Mouse (Mus musculus) retina, postnatal 7 days (tissue): ENCODE results near the gene Eif4g3.

Experiments
- DNase-seq: peaks from one replicate; pipeline ENCODE4 v3.0.0-alpha.2; 2012; ENCODE audit warnings: low read depth, low spot score

The Eif4g3 gene

GRCm38 (mm10) chr4:138217441-138217840 is 224.6 kb downstream of the Eif4g3 start:
- DNase-seq, result no peak

GRCm38 (mm10) chr4:138217951-138218685 is 225.3 kb downstream of the Eif4g3 start:
- no peak for DNase-seq

GRCm38 (mm10) chr4:138219331-138219730 is 226.5 kb downstream of the Eif4g3 start:
- DNase-seq, result no peak

- DNase-seq, result no peak
These were observed 227.9 kb downstream of the Eif4g3 start for GRCm38 (mm10) chr4:138220761-138221160.

GRCm38 (mm10) chr4:138221406-138221805 is 228.6 kb downstream of the Eif4g3 start:
- DNase-seq, result no peak

GRCm38 (mm10) chr4:138222396-138222795 is 229.6 kb downstream of the Eif4g3 start:
- DNase-seq, result no peak

GRCm38 (mm10) chr4:138223623-138224022 is 230.8 kb downstream of the Eif4g3 start:
- DNase-seq, result no peak

GRCm38 (mm10) chr4:138246756-138247665 is 254.2 kb downstream of the Eif4g3 start:
- DNase-seq, result no peak

GRCm38 (mm10) chr4:138250088-138250960 is 257.5 kb downstream of the Eif4g3 start, which contains the start of the genes Sh2d5 and Kif17:
Gene Sh2d5, plus strand, starts transcription at chr4:138250403.
Gene Kif17, plus strand, starts transcription at chr4:138250435.
- peak; percentile 65 for DNase-seq

- DNase-seq, result no peak
These were observed 259.0 kb downstream of the Eif4g3 start for GRCm38 (mm10) chr4:138251819-138252218.

- no peak for DNase-seq
These were observed 259.4 kb downstream of the Eif4g3 start for GRCm38 (mm10) chr4:138252231-138252630.

GRCm38 (mm10) chr4:138257116-138257687 is 264.4 kb downstream of the Eif4g3 start:
- DNase-seq, result no peak
